Mouse (Mus musculus) erythroid progenitor cell, adult 5-6 weeks (primary cell): ENCODE data around the gene Gadd45gip1. TPM values are rescaled to one million over a fixed set of nuclear protein-coding genes. Genes with fewer than 3 reads are reported as not detected.

Experiments used
- ATAC-seq: replicated peaks from 2 replicates; pipeline ENCODE4 v1.8.0; 2016; ENCODE audit warnings: moderate number of reproducible peaks, mild to moderate bottlenecking, moderate TSS enrichment, inconsistent platforms; ENCODE audit not compliant: poor library complexity, low FRiP score, severe bottlenecking
- total RNA-seq, 2 experiments: library from RNA; stranded (forward) in 1 of 2; stranded (reverse) in 1 of 2; fragments of 150-400 nt in 1 of 2; fragments of 186-747, 209-891 nt in 1 of 2; gene quantifications; 2 replicates each; pipeline versions ENCODE4 v1.2.3 to v1.2.4; 2015 to 2017; ENCODE audit warnings: low replicate concordance in 2 of 2

The Gadd45gip1 gene
- total RNA-seq, 2 experiments from 2014 or later = 6.7 to 11.3 TPM

DNA sequence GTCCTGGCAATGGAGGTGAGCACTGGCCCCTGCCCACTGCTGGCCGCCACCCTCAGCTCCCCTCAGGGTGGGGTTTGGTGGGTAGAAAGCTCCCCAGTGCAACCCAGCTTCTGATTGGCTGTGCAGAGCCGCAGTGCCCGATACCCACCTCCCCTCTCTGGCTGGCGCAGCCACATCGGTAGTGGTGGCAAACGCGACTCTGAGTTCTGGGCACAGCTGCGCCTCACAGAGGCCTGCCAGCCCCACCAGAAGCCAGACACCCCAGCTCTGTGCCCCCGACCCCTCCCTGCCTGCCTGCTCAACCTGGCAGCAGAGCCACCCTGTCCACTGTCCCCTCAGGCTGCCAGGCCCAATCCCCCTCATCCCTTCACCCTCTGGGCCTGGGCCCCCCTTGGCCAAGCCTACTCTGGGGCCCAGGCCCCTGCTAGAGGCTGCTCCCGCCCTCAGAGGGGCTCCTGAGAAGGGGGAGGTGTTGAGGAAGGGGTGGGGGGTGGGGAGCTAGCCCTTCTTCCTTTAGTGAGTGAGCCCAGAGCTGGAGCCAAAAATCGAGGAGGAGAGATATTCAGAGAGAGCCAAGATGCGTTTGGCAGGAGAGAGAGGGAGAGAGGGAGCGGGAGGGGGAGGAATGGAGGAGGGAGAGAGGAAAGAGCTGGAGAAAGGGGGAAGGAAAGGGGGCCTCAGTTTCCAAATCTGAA lies 37.4 kb upstream of the Gadd45gip1 start:
- no peak for ATAC-seq

GRCm38 (mm10) chr8:84794486-84794885 lies 36.8 kb upstream of the Gadd45gip1 start:
- ATAC-seq = no peak

GRCm38 (mm10) chr8:84797256-84797797 lies 34.0 kb upstream of the Gadd45gip1 start:
- ATAC-seq = no peak

GRCm38 (mm10) chr8:84797971-84798370 lies 33.4 kb upstream of the Gadd45gip1 start:
- no peak for ATAC-seq

DNA sequence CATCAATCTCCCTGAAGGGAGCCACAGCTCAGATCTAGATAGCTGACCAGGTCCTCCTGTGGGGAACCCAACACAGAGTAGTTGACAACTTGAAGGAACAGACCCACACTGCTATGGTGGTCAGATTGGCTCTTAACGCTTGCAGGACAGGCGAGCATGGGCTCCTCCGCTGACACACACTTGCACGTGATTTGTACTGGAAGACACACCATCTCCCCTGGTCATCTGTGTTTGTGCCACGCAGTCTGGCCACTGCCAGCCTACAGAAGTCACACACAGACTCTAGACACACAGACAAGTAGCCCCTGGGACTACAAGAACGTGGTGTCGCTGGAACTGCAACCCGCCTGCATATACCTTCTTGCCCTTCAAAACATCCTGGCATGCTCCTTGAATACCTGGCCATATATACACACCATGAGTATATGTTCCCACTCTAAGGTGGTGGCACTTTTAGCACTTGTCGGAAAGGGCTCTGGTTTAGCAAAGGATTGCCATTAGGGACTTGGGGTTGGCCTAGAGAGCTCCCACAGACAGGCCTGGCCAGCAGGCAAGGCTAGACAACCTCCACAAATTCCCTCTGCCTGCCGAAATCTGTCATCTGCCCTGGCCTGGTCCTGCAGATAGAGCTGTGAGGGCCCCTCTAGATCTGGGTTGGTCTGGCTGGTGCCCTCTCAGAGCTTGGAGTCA lies 32.7 kb upstream of the Gadd45gip1 start:
- ATAC-seq = no peak

GRCm38 (mm10) chr8:84799136-84799931 lies 32.0 kb upstream of the Gadd45gip1 start:
- peak; percentile 76 for ATAC-seq

GRCm38 (mm10) chr8:84799999-84800831 lies 31.1 kb upstream of the Gadd45gip1 start, which contains the start of gene Nfix:
TSS of gene Nfix (minus strand) at chr8:84800344.
- ATAC-seq = peak; percentile 25

- ATAC-seq = no peak
Measured at GRCm38 (mm10) chr8:84806031-84806430, 25.3 kb upstream of the Gadd45gip1 start.

GRCm38 (mm10) chr8:84809109-84809940 lies 22.0 kb upstream of the Gadd45gip1 start:
- no peak for ATAC-seq

- ATAC-seq = no peak
Measured at GRCm38 (mm10) chr8:84809941-84810280, 21.4 kb upstream of the Gadd45gip1 start.

DNA sequence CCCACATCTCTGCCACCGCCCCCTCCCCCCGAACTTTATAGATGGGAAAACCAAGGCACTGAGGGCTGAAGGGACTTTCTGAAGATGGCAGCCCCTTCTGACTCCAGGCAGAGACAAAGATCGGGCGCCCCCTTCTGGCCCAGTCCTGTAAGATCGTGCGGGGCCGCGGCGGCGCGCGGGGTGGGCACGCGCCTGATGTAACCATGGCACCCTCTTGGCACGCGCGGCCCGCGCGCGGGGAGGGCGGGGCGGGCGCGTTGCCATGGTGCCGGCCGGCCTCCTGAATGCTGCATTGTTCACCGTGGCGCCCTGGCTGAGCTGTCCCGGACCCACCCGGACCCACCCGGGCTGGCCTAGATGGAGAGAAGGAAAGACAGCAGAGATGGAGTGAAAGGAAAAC lies 20.4 kb upstream of the Gadd45gip1 start:
- peak; percentile 78 for ATAC-seq

DNA sequence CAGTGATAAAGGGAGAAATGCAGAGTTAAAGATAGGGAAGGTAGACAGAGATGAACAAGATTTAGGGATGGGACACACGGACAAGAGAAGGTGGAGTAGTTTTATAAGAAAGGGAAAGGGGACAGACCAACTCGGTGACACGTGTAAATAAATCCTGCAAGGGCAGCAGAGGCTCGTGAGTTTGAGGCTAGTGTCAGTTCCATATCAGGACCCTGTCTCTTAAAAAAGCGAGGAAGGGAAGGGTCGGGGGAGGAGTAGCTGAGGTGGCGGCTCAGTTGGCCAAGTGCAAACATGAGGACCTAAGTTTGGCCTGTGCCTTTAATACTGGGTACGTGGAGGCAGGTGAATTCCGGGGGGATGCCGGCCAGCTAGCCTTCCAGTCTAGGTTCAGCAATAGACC lies 20.0 kb upstream of the Gadd45gip1 start:
- no peak for ATAC-seq

DNA sequence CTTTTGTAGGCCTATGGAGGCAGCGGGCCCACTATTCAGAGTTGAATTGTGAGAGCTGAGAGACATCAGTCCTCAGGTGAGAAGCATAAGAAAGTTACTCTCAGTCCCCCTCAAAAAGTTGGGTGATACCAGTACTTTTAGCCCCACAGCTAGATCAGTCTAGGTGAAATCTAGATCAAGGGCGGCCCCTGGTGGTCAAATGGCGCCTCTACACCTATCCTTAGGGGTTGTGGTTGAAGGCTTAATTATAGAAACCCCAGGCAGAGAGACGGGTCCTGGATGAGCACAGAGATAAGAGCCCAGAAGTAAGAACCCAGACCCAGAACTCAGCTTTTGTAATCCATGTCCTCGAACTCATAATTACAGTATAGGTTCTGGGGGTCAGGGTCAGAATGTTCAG lies 18.3 kb upstream of the Gadd45gip1 start:
- peak; percentile 69 for ATAC-seq

GRCm38 (mm10) chr8:84813830-84814229 lies 17.5 kb upstream of the Gadd45gip1 start:
- ATAC-seq = no peak

DNA sequence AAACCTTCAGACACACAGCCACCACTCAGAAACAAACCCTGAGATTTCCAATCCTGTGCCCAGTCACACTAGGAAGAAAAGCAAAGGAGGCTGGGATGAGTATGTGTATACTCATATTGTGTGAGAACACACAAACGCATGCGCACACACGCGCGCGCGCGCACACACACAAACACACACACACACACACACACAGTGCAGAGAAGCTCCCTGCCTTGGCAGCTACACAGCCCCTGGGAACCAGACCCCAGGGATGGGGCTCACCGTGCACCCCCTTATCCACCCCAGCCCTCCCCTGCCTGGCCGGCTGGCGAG lies 17.1 kb upstream of the Gadd45gip1 start:
- ATAC-seq = no peak

DNA sequence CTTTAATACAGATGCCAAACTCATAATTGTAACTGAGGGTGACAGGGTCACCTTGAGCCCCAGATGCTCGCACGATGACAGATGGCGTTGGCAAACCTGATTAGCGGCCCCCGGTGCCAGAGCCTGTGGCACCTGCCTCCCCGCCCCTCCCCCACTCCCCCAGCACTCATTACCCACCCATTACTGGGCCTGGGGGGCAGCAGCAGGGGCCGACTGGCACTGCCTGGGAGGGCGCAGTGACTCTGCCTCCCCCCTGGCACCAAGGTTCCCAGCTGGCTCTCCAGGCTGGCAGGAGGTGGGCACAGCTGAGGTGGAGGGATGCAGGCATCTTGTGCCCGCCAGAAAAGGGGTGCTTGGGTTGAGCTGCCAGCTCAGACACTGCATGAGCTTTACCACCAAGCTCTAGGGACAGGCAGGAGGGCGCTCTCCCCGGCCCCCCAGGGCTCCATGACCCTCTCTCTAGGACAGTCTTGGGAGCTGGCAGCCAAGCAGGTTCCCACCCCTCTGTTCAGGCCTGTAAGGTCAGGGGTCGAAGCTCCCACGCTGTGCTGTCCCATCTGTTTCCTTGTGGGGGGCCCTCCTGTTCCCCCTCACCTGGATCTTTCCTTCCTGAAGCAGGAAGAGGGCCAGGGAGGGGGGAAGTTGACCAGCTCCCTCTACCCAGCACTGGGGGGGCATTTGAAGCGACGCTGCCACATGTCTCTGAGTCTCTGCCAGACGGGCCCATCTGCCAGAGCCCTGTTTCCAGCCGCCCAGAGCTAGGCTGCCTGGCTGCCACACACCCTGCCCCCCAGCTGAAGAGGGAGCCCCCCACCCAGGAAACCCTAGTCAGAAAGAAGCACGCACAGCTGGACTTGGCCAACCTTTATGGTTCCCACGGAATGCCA lies 16.5 kb upstream of the Gadd45gip1 start:
- no peak for ATAC-seq

GRCm38 (mm10) chr8:84815547-84815946 lies 15.8 kb upstream of the Gadd45gip1 start:
- ATAC-seq = peak; percentile 88

GRCm38 (mm10) chr8:84816117-84816516 lies 15.2 kb upstream of the Gadd45gip1 start:
- ATAC-seq = no peak
